ENCODE assay signal across 10 mouse cellular contexts in the genomic region with DNA sequence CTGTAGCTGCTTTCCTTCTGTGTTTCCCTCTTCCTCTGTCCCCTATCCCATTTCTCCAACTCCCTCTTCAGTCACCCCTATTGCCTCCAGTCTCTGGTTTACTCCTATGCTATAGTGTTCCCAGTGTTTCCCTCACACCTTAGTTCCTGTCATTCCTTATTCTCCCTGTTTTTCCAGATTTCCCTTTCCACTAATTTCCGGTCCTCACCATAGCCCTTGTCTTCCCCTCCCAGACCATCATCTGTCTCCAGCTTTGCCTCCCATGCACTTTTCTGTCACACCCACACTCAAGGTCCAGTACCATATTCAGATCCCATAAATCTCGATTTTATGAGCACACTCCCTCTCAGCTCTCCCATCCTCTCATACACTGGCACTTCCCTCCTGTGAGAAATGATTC. TPM values are rescaled to one million over a fixed set of nuclear protein-coding genes. Genes with fewer than 3 reads are reported as not detected.
DNase-seq lines count a peak whose midpoint lies in the region; ATAC-seq and TF ChIP-seq lines count a peak whose summit lies in the region.
"Had no signal": no experiment of that assay in that cellular context is flagged by ENCODE, and none has a peak within 500 bp of the region (broad histone marks: within the 10 kb centered on the region; RNA-seq: fewer than 3 reads in every experiment).

No protein-coding gene starts in this region.

- no peak for TF ChIP-seq CTCF in gastrocnemius, adult 2 months (IDR thresholded peaks at IDR 0.05)

- intact Hi-C loops in gastrocnemius, adult 2 months (cut with DNase I) = no loop called here

- no peak for ATAC-seq in neural tube, embryonic 11.5 days (ENCODE audit: insufficient read depth, low FRiP score, low TSS enrichment)
- ATAC-seq in intestine, embryonic 16.5 days = no peak
- no peak for ATAC-seq in stomach, embryonic 15.5 days (ENCODE audit: insufficient read depth, low FRiP score, low read depth)
- no peak for ATAC-seq in megakaryocyte progenitor cell, adult 5-6 weeks (replicated peaks; ENCODE audit: poor library complexity)

- H3K4me3 ChIP-seq in gastrocnemius, adult 2 months = peak overlapping the region; percentile 74
- peak overlapping the region; percentile 45 for H3K4me3 ChIP-seq in neural tube, embryonic 11.5 days (ENCODE audit: low read depth, low read length)
- peak overlapping the region; percentile 54 for H3K4me3 ChIP-seq in intestine, embryonic 16.5 days (ENCODE audit: low read length)
- peak overlapping the region; percentile 57 for H3K4me3 ChIP-seq in stomach, embryonic 15.5 days (replicated peaks)

- H3K4me1 ChIP-seq in neural tube, embryonic 11.5 days (ENCODE audit: control insufficient read depth, insufficient read depth, low read length) = no peaks in the 10 kb centered on the region
- H3K4me1 ChIP-seq in intestine, embryonic 16.5 days (ENCODE audit: control insufficient read depth, insufficient read depth, low read length) = peaks cover 5% of the 10 kb centered on the region
- no peaks in the 10 kb centered on the region; the same call in 1 of the 2 replicates for H3K4me1 ChIP-seq in stomach, embryonic 15.5 days

- peak overlapping the region; percentile 74 for H3K4me2 ChIP-seq in neural tube, embryonic 11.5 days (ENCODE audit: low read depth)
- peak overlapping the region; percentile 91 for H3K4me2 ChIP-seq in intestine, embryonic 16.5 days (ENCODE audit: low read depth, low read length)
- H3K4me2 ChIP-seq in stomach, embryonic 15.5 days = peak overlapping the region; percentile 93

- no peaks in the 10 kb centered on the region for H3K36me3 ChIP-seq in neural tube, embryonic 11.5 days (ENCODE audit: control insufficient read depth, insufficient read depth, low read length)
- H3K36me3 ChIP-seq in intestine, embryonic 16.5 days (ENCODE audit: control insufficient read depth, insufficient read depth, low read length) = no peaks in the 10 kb centered on the region
- H3K36me3 ChIP-seq in stomach, embryonic 15.5 days = no peaks in the 10 kb centered on the region

- H3K9me3 ChIP-seq in neural tube, embryonic 11.5 days (ENCODE audit: control insufficient read depth, low read length) = no peaks in the 10 kb centered on the region
- no peaks in the 10 kb centered on the region for H3K9me3 ChIP-seq in intestine, embryonic 16.5 days (ENCODE audit: control insufficient read depth, low read length)
- no peaks in the 10 kb centered on the region for H3K9me3 ChIP-seq in stomach, embryonic 15.5 days

- no peak overlapping the region for H3K9ac ChIP-seq in neural tube, embryonic 11.5 days (ENCODE audit: low read length)
- no peak overlapping the region for H3K9ac ChIP-seq in intestine, embryonic 16.5 days (ENCODE audit: low read depth, low read length)
- H3K9ac ChIP-seq in stomach, embryonic 15.5 days = no peak overlapping the region

- 0 out of 2 replicates have a peak, but pooled peaks cover 2% of the 10 kb centered on the region for H3K27me3 ChIP-seq in neural tube, embryonic 11.5 days (ENCODE audit: control insufficient read depth, insufficient read depth, low read length)
- H3K27me3 ChIP-seq in intestine, embryonic 16.5 days (replicated peaks; ENCODE audit: control insufficient read depth, insufficient read depth, low read length) = peaks cover 23% of the 10 kb centered on the region
- H3K27me3 ChIP-seq in stomach, embryonic 15.5 days (replicated peaks) = peaks cover 12% of the 10 kb centered on the region

- no peak for DNase-seq in gastrocnemius, adult 2 months
- DNase-seq in gastrocnemius, adult 18-20 months (ENCODE audit: low spot score) = no peak
- DNase-seq in neural tube, embryonic 11.5 days (ENCODE audit: low spot score) = no peak
- DNase-seq in neural tube, embryonic 10.5 days (ENCODE audit: extremely low spot score, low spot score) = no peak
- no peak for DNase-seq in yolk sac, embryonic 10.5 days (ENCODE audit: low spot score)
- DNase-seq: thymus, postnatal 25 days had no signal

- WGBS in neural tube, embryonic 11.5 days = 24% methylated on average over 2 of the region's 2 CpGs
- 17% methylated on average over 2 of the region's 2 CpGs for WGBS in intestine, embryonic 16.5 days
- WGBS in stomach, embryonic 15.5 days = 24% methylated on average over 2 of the region's 2 CpGs

- H3K27ac ChIP-seq in gastrocnemius, adult 2 months = no peak overlapping the region
- no peak overlapping the region for H3K27ac ChIP-seq in neural tube, embryonic 11.5 days (ENCODE audit: low read depth, low read length)
- H3K27ac ChIP-seq in intestine, embryonic 16.5 days (ENCODE audit: low read length) = no peak overlapping the region
- H3K27ac ChIP-seq in stomach, embryonic 15.5 days = no peak overlapping the region

RNA-seq across cellular contexts. Expression of gene Negr1, which starts 1.2 kb away (rescaled TPM):
- under 1 TPM; 0.56 TPM for total RNA-seq in gastrocnemius, adult 2 months (2021)
- under 1 TPM; 0.45 to 0.64 TPM for total RNA-seq in gastrocnemius, adult 18-20 months (2021)
- polyA plus RNA-seq in neural tube, embryonic 11.5 days (2014; fragmentation: Nextera tagmentation; extraction: Ambion mirVana) = 4.1 and 4.2 TPM in 2 replicates
- polyA plus RNA-seq in intestine, embryonic 16.5 days (2015; fragmentation: Nextera tagmentation; extraction: Ambion mirVana) = 2.5 and 2.6 TPM in 2 replicates
- polyA plus RNA-seq in stomach, embryonic 15.5 days (2015; fragmentation: Nextera tagmentation; extraction: Ambion mirVana) = 3.8 and 3.9 TPM in 2 replicates
- not detected in 2 replicates for total RNA-seq in megakaryocyte progenitor cell, adult 5-6 weeks (2015)
- not detected in 2 replicates for total RNA-seq in megakaryocyte progenitor cell, adult 5-6 weeks (2017)
- total RNA-seq: megakaryocyte-erythroid progenitor cell, adult 5-6 weeks had no signal
